Mouse (Mus musculus) kidney, postnatal 0 days (tissue): ENCODE data around the gene Tsc2. TPM values are rescaled to one million over a fixed set of nuclear protein-coding genes. Genes with fewer than 3 reads are reported as not detected.
"Not testable (repeated sequence)": the region's sequence is repeated elsewhere in the genome, so short reads cannot be mapped to it uniquely, and the experiment has no call there.

Source experiments
- ATAC-seq: fragments of 200-750 bp; cut with Nextera tagmentation; replicated peaks from 2 replicates; pipeline ENCODE4 v1.8.0; 2017; ENCODE audit warnings: low read depth, moderate number of reproducible peaks, moderate TSS enrichment, moderate library complexity; ENCODE audit not compliant: low FRiP score
- DNase-seq: peaks from one replicate; pipeline ENCODE4 v3.0.0-alpha.2; 2016; ENCODE audit warnings: low spot score
- H3K27ac ChIP-seq: fragments of 300-500 bp; sonication (generic); 2 replicates; pipeline ENCODE4 v1.5.1; 2014; ENCODE audit warnings: mild to moderate bottlenecking
- H3K27me3 ChIP-seq: fragments of 300-500 bp; sonication (generic); 2 replicates; pipeline ENCODE4 v1.6.1; 2014; ENCODE audit warnings: low read length, mixed read lengths; ENCODE audit not compliant: insufficient read depth
- H3K36me3 ChIP-seq: fragments of 300-500 bp; sonication (generic); 2 replicates; pipeline ENCODE4 v1.6.1; 2014; ENCODE audit warnings: low read length, mixed read lengths; ENCODE audit not compliant: insufficient read depth
- H3K4me1 ChIP-seq: fragments of 300-500 bp; sonication (generic); replicated peaks from 2 replicates; pipeline ENCODE4 v1.6.1; 2014; ENCODE audit warnings: antibody characterized with exemption, low read length, mixed read lengths; ENCODE audit not compliant: insufficient read depth
- H3K4me2 ChIP-seq: fragments of 300-500 bp; sonication (generic); 2 replicates; pipeline ENCODE4 v1.6.1; 2014; ENCODE audit warnings: mild to moderate bottlenecking, low read length, moderate library complexity, mixed read lengths
- H3K4me3 ChIP-seq: fragments of 300-500 bp; sonication (generic); replicated peaks from 2 replicates; pipeline ENCODE4 v1.5.1; 2014; ENCODE audit warnings: low read depth, low read length
- H3K9ac ChIP-seq: fragments of 300-500 bp; sonication (generic); 2 replicates; pipeline ENCODE4 v1.6.1; 2014; ENCODE audit warnings: low read depth, low read length
- H3K9me3 ChIP-seq: fragments of 300-500 bp; sonication (generic); replicated peaks from 2 replicates; pipeline ENCODE4 v1.6.1; 2016; ENCODE audit warnings: low read length, inconsistent platforms, mixed read lengths
- CTCF ChIP-seq: IDR thresholded peaks from 2 replicates; pipeline ENCODE4 v1.5.1; 2016; ENCODE audit warnings: antibody characterized with exemption, low read depth, mild to moderate bottlenecking, moderate library complexity
- WGBS: fragments of 180-500 bp; shearing (Covaris S2); extraction: QIAGEN DNeasy Blood & Tissue Kit; methylation state at CpG from one replicate; pipeline ENCODE4 v1.1.7; 2014; 5-methylcytosine and 5-hydroxymethylcytosine counted together
- polyA plus RNA-seq: library from polyadenylated mRNA; unstranded; fragments of >200 nt; fragmentation: Nextera tagmentation; extraction: Ambion mirVana; gene quantifications from 2 replicates; pipeline ENCODE4 v1.2.1, GENCODE M21; 2015

Gene Tsc2
- polyA plus RNA-seq, 1 experiment from 2014 or later: 36.4 TPM

DNA sequence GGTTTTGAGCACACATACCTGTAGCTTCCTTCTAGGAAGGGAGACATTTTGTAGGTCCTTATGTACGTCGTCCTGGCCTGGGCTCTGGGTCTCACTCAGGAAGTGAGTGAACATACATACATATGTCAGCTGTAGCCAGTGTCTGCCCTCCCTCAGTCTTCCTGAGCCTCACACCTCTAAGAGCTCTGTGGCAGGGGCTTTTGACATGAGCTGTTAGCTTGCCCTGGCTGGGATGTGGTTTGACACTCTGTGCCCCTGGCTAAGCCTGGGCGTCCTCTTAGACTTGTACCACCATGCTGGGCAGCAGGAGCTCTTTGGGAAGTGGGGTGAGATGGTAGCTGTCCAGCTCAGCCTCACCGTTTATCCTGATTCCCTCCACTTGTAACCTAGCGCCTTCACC, 38.9 kb upstream of the Tsc2 start:
- no peaks in the 10 kb centered on the region for H3K9me3 ChIP-seq
- H3K27me3 ChIP-seq: no peaks in the 10 kb centered on the region
- ATAC-seq: no peak
- H3K4me2 ChIP-seq: peak overlapping the region; percentile 30; the same call in 1 of the 2 replicates
- H3K4me3 ChIP-seq: no peak overlapping the region
- TF ChIP-seq CTCF: no peak
- WGBS: 59% methylated on average over 5 of the region's 5 CpGs
- no peak overlapping the region for H3K27ac ChIP-seq
- peaks cover 21% of the 10 kb centered on the region for H3K4me1 ChIP-seq
- no peaks in the 10 kb centered on the region for H3K36me3 ChIP-seq
- no peak for DNase-seq
- peak overlapping the region; percentile 6 for H3K9ac ChIP-seq

DNA sequence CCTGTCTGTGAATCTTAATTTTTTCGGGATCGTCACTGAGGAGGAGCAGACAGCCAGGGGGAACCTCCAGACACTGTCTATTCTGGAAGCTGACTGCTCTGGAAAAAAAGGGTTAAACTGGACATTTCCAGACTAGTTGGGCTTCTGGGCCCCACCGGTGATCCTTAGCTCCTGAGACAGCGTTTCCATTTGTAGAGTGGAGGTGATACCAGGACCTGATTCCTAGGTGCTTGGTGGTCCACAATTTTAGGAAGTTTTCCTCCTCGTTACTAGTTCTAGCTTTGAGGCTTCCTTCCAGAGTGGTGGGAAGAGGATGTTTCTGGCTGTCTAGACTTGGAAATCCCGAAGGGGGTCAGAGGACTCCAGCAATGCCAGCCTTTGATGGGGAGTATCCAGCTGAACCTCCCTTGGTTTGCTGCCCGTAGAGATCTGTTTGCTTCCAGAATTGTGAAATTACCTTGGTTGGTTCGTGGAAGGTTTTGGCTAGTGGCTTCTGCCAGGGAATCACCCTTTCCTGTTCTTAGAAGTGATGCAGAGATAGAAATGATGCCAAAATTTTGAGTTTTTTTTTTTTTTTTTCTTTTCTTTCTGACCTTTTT, 37.9 kb upstream of the Tsc2 start:
- Histone ChIP-seq H3K4me1 (peaks cover 21% of the 10 kb centered on the region), H3K27ac (peak overlapping the region; percentile 89), H3K4me3 (peak overlapping the region; percentile 98), H3K9ac (peak overlapping the region; percentile 93), H3K9me3 (no peaks in the 10 kb centered on the region), H3K36me3 (no peaks in the 10 kb centered on the region), H3K27me3 (no peaks in the 10 kb centered on the region), H3K4me2 (peak overlapping the region; percentile 74)
- ATAC-seq (no peak), DNase-seq (no peak)
- no peak for TF ChIP-seq CTCF
- WGBS: 6% methylated on average over 8 of the region's 8 CpGs

DNA sequence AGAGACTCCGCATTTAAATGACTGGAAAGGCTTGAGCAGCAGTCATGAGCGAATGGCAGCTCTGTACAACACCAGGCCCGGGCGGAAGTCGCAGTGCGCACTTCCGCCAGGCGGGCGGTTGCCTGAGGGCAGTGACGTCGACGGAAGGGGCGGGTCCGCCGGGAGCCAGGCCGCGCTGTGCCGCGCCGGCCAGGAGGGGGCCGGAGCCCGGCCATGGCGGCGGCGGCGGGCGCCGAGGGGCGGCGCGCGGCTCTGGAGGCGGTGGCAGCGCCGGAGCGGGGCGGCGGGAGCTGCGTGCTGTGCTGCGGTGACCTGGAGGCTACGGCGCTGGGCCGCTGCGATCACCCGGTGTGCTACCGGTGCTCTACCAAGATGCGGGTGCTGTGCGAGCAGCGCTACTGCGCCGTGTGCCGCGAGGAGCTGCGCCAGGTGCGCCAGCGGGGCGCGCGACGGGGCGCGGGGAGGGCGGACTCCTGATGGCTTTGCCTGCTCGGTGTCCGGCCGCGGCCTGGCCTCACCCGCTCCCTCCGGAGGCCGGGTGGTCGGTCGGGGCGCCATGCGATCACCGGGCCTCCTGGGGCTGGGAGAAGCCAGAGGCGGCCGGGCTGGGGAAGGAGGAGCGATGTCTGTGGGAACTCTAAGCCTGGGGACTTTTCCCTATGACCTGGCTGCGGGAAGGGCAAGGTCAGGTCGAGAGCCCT, 37.3 kb upstream of the Tsc2 start, which contains the start of gene Zfp598:
TSS of gene Zfp598 (plus strand) at position 143 of the 701 bp plus-strand sequence.
- ATAC-seq (peak; percentile 97), DNase-seq (peak; percentile 98)
- TF ChIP-seq CTCF: peak; percentile 41
- Histone ChIP-seq H3K9ac (peak within 1 kb of the TSS; percentile 93), H3K36me3 (no peaks in the 10 kb centered on the region), H3K27me3 (no peaks in the 10 kb centered on the region), H3K9me3 (no peaks in the 10 kb centered on the region), H3K4me3 (peak within 1 kb of the TSS; percentile 98), H3K4me2 (peak within 1 kb of the TSS; percentile 74), H3K4me1 (peaks cover 21% of the 10 kb centered on the region), H3K27ac (peak within 1 kb of the TSS; percentile 89)
- WGBS: under 1% methylated on average over 68 of the region's 80 CpGs

DNA sequence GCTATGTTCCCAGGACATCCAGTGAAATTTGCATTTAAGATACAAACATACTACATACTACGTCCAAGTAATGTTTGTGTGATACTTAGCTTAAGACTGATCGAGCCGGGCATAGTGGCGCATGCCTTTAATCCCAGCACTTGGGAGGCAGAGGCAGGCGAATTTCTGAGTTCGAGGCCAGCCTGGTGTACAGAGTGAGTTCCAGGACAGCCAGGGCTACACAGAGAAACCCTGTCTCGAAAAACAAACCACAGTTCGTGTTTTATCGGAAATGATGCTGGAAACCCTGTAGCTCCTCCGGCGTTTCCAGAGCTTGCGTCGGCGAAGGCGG, 36.7 kb upstream of the Tsc2 start:
- H3K9me3 ChIP-seq, H3K36me3 ChIP-seq, H3K27me3 ChIP-seq, ATAC-seq, DNase-seq: not testable (repeated sequence)
- 10% methylated on average over 15 of the region's 15 CpGs for WGBS
- Histone ChIP-seq H3K4me1 (peaks cover 21% of the 10 kb centered on the region), H3K27ac (peak overlapping the region; percentile 89), H3K4me2 (peak overlapping the region; percentile 74), H3K4me3 (peak overlapping the region; percentile 98), H3K9ac (peak overlapping the region; percentile 93; the same call in 1 of the 2 replicates)

DNA sequence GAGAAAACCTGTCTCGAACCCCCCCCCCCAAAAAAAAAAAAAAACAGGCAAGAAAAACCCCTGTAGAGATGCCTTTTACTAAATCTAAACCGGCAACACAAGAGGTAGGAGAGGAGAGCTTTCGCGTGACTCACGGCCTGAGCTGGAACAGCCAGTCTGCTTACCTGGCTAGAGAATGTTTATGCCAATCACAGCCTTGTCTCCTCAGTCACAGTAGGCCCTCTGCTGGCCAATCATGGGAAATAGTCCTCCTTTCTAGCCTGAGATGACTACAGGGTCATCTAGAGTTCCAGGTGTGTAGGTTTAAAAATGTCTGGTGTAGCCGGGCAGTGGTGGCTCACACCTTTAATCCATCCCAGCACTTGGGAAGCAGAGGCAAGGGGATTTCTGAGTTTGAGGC, 35.0 kb upstream of the Tsc2 start:
- H3K9me3 ChIP-seq: no peaks in the 10 kb centered on the region
- peaks cover 20% of the 10 kb centered on the region for H3K4me1 ChIP-seq
- H3K9ac ChIP-seq: no peak overlapping the region
- no peaks in the 10 kb centered on the region for H3K27me3 ChIP-seq
- WGBS: 33% methylated on average over 6 of the region's 6 CpGs
- peak; percentile 85 for TF ChIP-seq CTCF
- H3K4me2 ChIP-seq: no peak overlapping the region
- no peak overlapping the region for H3K4me3 ChIP-seq
- no peak overlapping the region for H3K27ac ChIP-seq
- DNase-seq (peak; percentile 86), ATAC-seq (no peak; the same call in 1 of the 2 replicates)
- H3K36me3 ChIP-seq: no peaks in the 10 kb centered on the region

DNA sequence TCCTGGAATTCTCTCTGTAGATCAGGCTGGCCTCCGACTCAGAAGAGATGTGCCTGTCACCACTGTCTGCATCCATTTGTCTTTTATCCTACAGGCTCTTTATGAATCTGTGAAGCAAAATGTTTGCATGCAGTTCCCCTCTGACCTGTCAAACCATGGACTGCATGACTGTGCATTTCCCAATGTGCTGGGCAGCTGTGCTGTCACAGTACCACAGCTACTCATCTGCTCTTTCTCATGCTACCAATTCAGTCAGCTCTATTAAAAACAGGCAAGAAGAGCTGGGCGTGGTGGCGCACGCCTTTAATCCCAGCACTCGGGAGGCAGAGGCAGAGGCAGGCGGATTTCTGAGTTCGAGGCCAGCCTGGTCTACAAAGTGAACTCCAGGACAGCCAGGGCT, 34.6 kb upstream of the Tsc2 start:
- not testable (repeated sequence) for H3K4me2 ChIP-seq, DNase-seq, H3K27me3 ChIP-seq, ATAC-seq, H3K27ac ChIP-seq, H3K9ac ChIP-seq, H3K36me3 ChIP-seq, H3K9me3 ChIP-seq, H3K4me3 ChIP-seq
- WGBS: 72% methylated on average over 7 of the region's 7 CpGs
- peaks cover 15% of the 10 kb centered on the region for H3K4me1 ChIP-seq
